Mouse (Mus musculus) frontal cortex, postnatal 36 days (tissue): Measurements from ENCODE around the gene Proser3.

Source experiments
- DNase-seq, 2 experiments: peaks; one replicate each; pipeline ENCODE4 v3.0.0; 2022; ENCODE audit warnings: low spot score in 2 of 2

Gene Proser3

GRCm38 (mm10) chr7:30490251-30490956 is 61.7 kb downstream of the Proser3 start:
- DNase-seq: peak; percentile 51 to 54
